Mouse (Mus musculus) CH12.LX (cell line): ENCODE results near the gene Hist1h4c. TPM values are rescaled to one million over a fixed set of nuclear protein-coding genes. Genes with fewer than 3 reads are reported as not detected.
A peak's percentile ranks its signal among the peaks of the same experiment; 100 is the strongest.

ENCODE experiments used
- DNase-seq: peaks from one replicate; pipeline ENCODE4 v3.0.0-alpha.2; 2013; ENCODE audit errors: extremely low read depth
- H3K27ac ChIP-seq: 2 replicates; pipeline ENCODE4 v1.5.1; 2012; ENCODE audit warnings: low read depth, mild to moderate bottlenecking, control low read depth, moderate library complexity; ENCODE audit not compliant: insufficient read depth
- H3K27me3 ChIP-seq: replicated peaks from 2 replicates; pipeline ENCODE3; 2012; ENCODE audit warnings: inconsistent platforms
- H3K36me3 ChIP-seq, 2 experiments: replicated peaks in 1 of 2; 2 replicates each; pipeline versions ENCODE3 to v1.6.1; 2012; ENCODE audit warnings: inconsistent platforms in 1 of 2, low read length in 1 of 2, mild to moderate bottlenecking in 1 of 2, mixed read lengths in 1 of 2, moderate library complexity in 1 of 2; ENCODE audit not compliant: control insufficient read depth in 1 of 2, insufficient read depth in 1 of 2
- H3K4me1 ChIP-seq, 2 experiments: 2 replicates each; pipeline ENCODE4 v1.6.1; 2012; ENCODE audit warnings: inconsistent platforms in 1 of 2, moderate library complexity in 1 of 2; ENCODE audit not compliant: insufficient read depth in 2 of 2, control insufficient read depth in 1 of 2
- H3K4me2 ChIP-seq: 2 replicates; pipeline ENCODE4 v1.6.1; 2012; ENCODE audit warnings: low read depth, mild to moderate bottlenecking, control low read depth; ENCODE audit not compliant: poor library complexity, insufficient read depth, severe bottlenecking
- H3K4me3 ChIP-seq, 3 experiments: fragments of 150-350 bp in 1 of 3; sonication (generic) in 1 of 3; replicated peaks in 1 of 3; 2 replicates each; pipeline versions ENCODE3 to v1.5.1; 2011 to 2012; ENCODE audit warnings: low read depth in 2 of 3, low read length in 2 of 3, mild to moderate bottlenecking in 2 of 3, moderate library complexity in 2 of 3, control low read depth in 1 of 3, improper control_type of control experiment in 1 of 3, inconsistent platforms in 1 of 3, mixed read lengths in 1 of 3; ENCODE audit not compliant: poor library complexity in 1 of 3
- H3K79me2 ChIP-seq: replicated peaks from 2 replicates; pipeline ENCODE4 v1.6.1; 2012; ENCODE audit warnings: mild to moderate bottlenecking, moderate library complexity; ENCODE audit not compliant: control insufficient read depth, poor library complexity, insufficient read depth, severe bottlenecking; ENCODE audit errors: extremely low read depth
- H3K9ac ChIP-seq: 2 replicates; pipeline ENCODE4 v1.6.1; 2012; ENCODE audit warnings: low read depth, mild to moderate bottlenecking, control low read depth, moderate library complexity; ENCODE audit not compliant: insufficient read depth
- H3K9me3 ChIP-seq: replicated peaks from 2 replicates; pipeline ENCODE3; 2012; ENCODE audit warnings: low read length, inconsistent platforms, mixed read lengths
- BHLHE40 ChIP-seq: IDR thresholded peaks from 2 replicates; pipeline ENCODE4 v1.6.1; 2011; ENCODE audit warnings: mild to moderate bottlenecking, low read depth, low read length, improper control_type of control experiment
- CHD2 ChIP-seq: IDR thresholded peaks from 2 replicates; pipeline ENCODE4 v1.6.1; 2011; ENCODE audit warnings: low read length, improper control_type of control experiment
- CTCF ChIP-seq, 2 experiments: IDR thresholded peaks in 1 of 2; conservative IDR thresholded peaks in 1 of 2; 2 replicates each; pipeline ENCODE4 v1.5.1; 2011 to 2012; ENCODE audit warnings: low read depth in 2 of 2, low read length in 2 of 2, improper control_type of control experiment in 1 of 2, inconsistent platforms in 1 of 2, mild to moderate bottlenecking in 1 of 2, moderate library complexity in 1 of 2
- E2F4 ChIP-seq: IDR thresholded peaks from 2 replicates; pipeline ENCODE4 v1.6.1; 2011; ENCODE audit warnings: low read depth, low read length, improper control_type of control experiment; ENCODE audit not compliant: insufficient replicate concordance
- EP300 ChIP-seq: IDR thresholded peaks from 2 replicates; pipeline ENCODE4 v1.6.1; 2011; ENCODE audit warnings: low read length, improper control_type of control experiment
- ETS1 ChIP-seq: conservative IDR thresholded peaks from 2 replicates; pipeline ENCODE4 v1.6.1; 2012; ENCODE audit warnings: low read depth, mild to moderate bottlenecking, inconsistent platforms, low read length, improper control_type of control experiment, moderate library complexity
- GABPA ChIP-seq: IDR thresholded peaks from 2 replicates; pipeline ENCODE4 v1.6.1; 2012; ENCODE audit warnings: low read depth, low read length, improper control_type of control experiment, inconsistent platforms; ENCODE audit not compliant: insufficient replicate concordance
- HCFC1 ChIP-seq: IDR thresholded peaks from 2 replicates; pipeline ENCODE4 v1.6.1; 2012; ENCODE audit warnings: low read depth, mild to moderate bottlenecking, inconsistent platforms, low read length, improper control_type of control experiment
- JUN ChIP-seq: IDR thresholded peaks from 2 replicates; pipeline ENCODE4 v1.6.1; 2011; ENCODE audit warnings: low read depth, mild to moderate bottlenecking, low read length, improper control_type of control experiment, moderate library complexity; ENCODE audit not compliant: insufficient read depth
- JUND ChIP-seq: conservative IDR thresholded peaks from 2 replicates; pipeline ENCODE4 v1.6.1; 2011; ENCODE audit warnings: low read depth, low read length, improper control_type of control experiment
- KAT2A ChIP-seq: IDR thresholded peaks from 2 replicates; pipeline ENCODE4 v1.6.1; 2012; ENCODE audit warnings: low read length, improper control_type of control experiment, inconsistent platforms; ENCODE audit not compliant: insufficient replicate concordance
- MAFK ChIP-seq: IDR thresholded peaks from 2 replicates; pipeline ENCODE4 v1.6.1; 2011; ENCODE audit warnings: low read length, improper control_type of control experiment; ENCODE audit not compliant: insufficient replicate concordance
- MAX ChIP-seq: IDR thresholded peaks from 2 replicates; pipeline ENCODE4 v1.6.1; 2011; ENCODE audit warnings: low read length, improper control_type of control experiment
- MAZ ChIP-seq: IDR thresholded peaks from 2 replicates; pipeline ENCODE4 v1.6.1; 2012; ENCODE audit warnings: low read depth, mild to moderate bottlenecking, inconsistent platforms, low read length, improper control_type of control experiment, moderate library complexity
- MEF2A ChIP-seq: IDR thresholded peaks from 2 replicates; pipeline ENCODE4 v1.6.1; 2014; ENCODE audit warnings: low read depth, mild to moderate bottlenecking, inconsistent platforms, low read length, improper control_type of control experiment, borderline replicate concordance
- MXI1 ChIP-seq: IDR thresholded peaks from 2 replicates; pipeline ENCODE4 v1.6.1; 2011; ENCODE audit warnings: mild to moderate bottlenecking, low read depth, low read length, improper control_type of control experiment
- NELFE ChIP-seq: IDR thresholded peaks from 2 replicates; pipeline ENCODE4 v1.6.1; 2011; ENCODE audit warnings: low read depth, low read length, improper control_type of control experiment
- NRF1 ChIP-seq: IDR thresholded peaks from 2 replicates; pipeline ENCODE4 v1.6.1; 2014; ENCODE audit warnings: low read depth, mild to moderate bottlenecking, inconsistent platforms, low read length, improper control_type of control experiment, moderate library complexity
- PAX5 ChIP-seq: IDR thresholded peaks from 2 replicates; pipeline ENCODE4 v1.6.1; 2012; ENCODE audit warnings: low read length, inconsistent platforms, mixed read lengths
- POLR2AphosphoS2 ChIP-seq: IDR thresholded peaks from 2 replicates; pipeline ENCODE4 v1.6.1; 2011; ENCODE audit warnings: low read depth, low read length, improper control_type of control experiment
- RAD21 ChIP-seq: IDR thresholded peaks from 2 replicates; pipeline ENCODE4 v1.6.1; 2011; ENCODE audit warnings: low read depth, mild to moderate bottlenecking, low read length, improper control_type of control experiment, moderate library complexity
- RCOR1 ChIP-seq: conservative IDR thresholded peaks from 2 replicates; pipeline ENCODE4 v1.6.1; 2012; ENCODE audit warnings: low read depth, mild to moderate bottlenecking, inconsistent platforms, low read length, improper control_type of control experiment
- SIN3A ChIP-seq: IDR thresholded peaks from 2 replicates; pipeline ENCODE4 v1.6.1; 2012; ENCODE audit warnings: low read length, improper control_type of control experiment, inconsistent platforms
- SMC3 ChIP-seq: IDR thresholded peaks from 2 replicates; pipeline ENCODE4 v1.6.1; 2011; ENCODE audit warnings: low read depth, low read length, improper control_type of control experiment
- TBP ChIP-seq: conservative IDR thresholded peaks from 2 replicates; pipeline ENCODE4 v1.6.1; 2011; ENCODE audit warnings: low read depth, low read length, improper control_type of control experiment
- UBTF ChIP-seq: IDR thresholded peaks from 2 replicates; pipeline ENCODE4 v1.6.1; 2012; ENCODE audit warnings: low read depth, mild to moderate bottlenecking, inconsistent platforms, low read length, improper control_type of control experiment, moderate library complexity
- USF1 ChIP-seq: IDR thresholded peaks from 2 replicates; pipeline ENCODE4 v1.6.1; 2014; ENCODE audit warnings: low read depth, mild to moderate bottlenecking, inconsistent platforms, low read length, improper control_type of control experiment
- USF2 ChIP-seq: conservative IDR thresholded peaks from 2 replicates; pipeline ENCODE4 v1.6.1; 2011; ENCODE audit warnings: low read depth, low read length, improper control_type of control experiment
- ZKSCAN1 ChIP-seq: IDR thresholded peaks from 2 replicates; pipeline ENCODE4 v1.6.1; 2012; ENCODE audit warnings: low read depth, inconsistent platforms, low read length, improper control_type of control experiment, borderline replicate concordance
- ZMIZ1 ChIP-seq: IDR thresholded peaks from 2 replicates; pipeline ENCODE4 v1.6.1; 2012; ENCODE audit warnings: low read depth, mild to moderate bottlenecking, inconsistent platforms, low read length, improper control_type of control experiment
- dilution Hi-C: fragments of 300-500 bp; cut with MboI; formaldehyde crosslinking; loops from 2 replicates; pipeline ENCODE4 v1.14.3; 2020; ENCODE audit warnings: low sequenced_read_pairs; ENCODE audit not compliant: extremely low pct_unique_long_range_greater_than_20kb, extremely low pct_ligation_motif_present
- in situ Hi-C: fragments of 300-500 bp; cut with MboI; formaldehyde crosslinking; loops from 3 replicates; pipeline ENCODE4 v1.14.3; 2019; ENCODE audit warnings: low sequenced_read_pairs, low pct_ligation_motif_present, low pct_unique_long_range_greater_than_20kb, mixed read lengths
- polyA plus RNA-seq: library from polyadenylated mRNA; unstranded; fragments of >175 nt; gene quantifications from 2 replicates; pipeline ENCODE4 v1.2.1, GENCODE M21; 2012; ENCODE audit warnings: low read depth; ENCODE audit not compliant: insufficient read length
- total RNA-seq, 2 experiments: library from RNA; depleted of rRNA; stranded (reverse); fragments of 300-350 nt in 1 of 2; fragments of >200 nt in 1 of 2; gene quantifications; 2 replicates each; pipeline ENCODE4 v1.2.3; 2012 to 2014

The Hist1h4c gene
- total and polyA plus RNA-seq, 3 experiments, result 1.2 to 1,374 (median 6.9) TPM

- H3K79me2 ChIP-seq, result no peaks in the 10 kb centered on the region
- H3K4me3 ChIP-seq, result peak overlapping the region; percentile 54 to 74 (median 54)
- in situ Hi-C loops, result no loop called here
- peak overlapping the region; percentile 95 for H3K27ac ChIP-seq
- peaks cover 3 to 29% of the 10 kb centered on the region in 2 experiments; a peak in 3 of 4 replicates for H3K4me1 ChIP-seq
- peak overlapping the region; percentile 100 for H3K9ac ChIP-seq
- peak overlapping the region; percentile 84 for H3K4me2 ChIP-seq
- no peak for DNase-seq
- no peaks in the 10 kb centered on the region for H3K36me3 ChIP-seq
- TF ChIP-seq BHLHE40 (no peak), NELFE (peak; percentile 11; the same call in 1 of the 2 replicates)
- H3K27me3 ChIP-seq, result no peaks in the 10 kb centered on the region
- dilution Hi-C loops, result loop anchor here (10.0 kb wide), 1 partner anchor 46 kb away; the partner anchor contains the start of genes Hist1h1t and Hist1h4c
- H3K9me3 ChIP-seq, result no peaks in the 10 kb centered on the region
These were observed 42.1 kb upstream of the Hist1h4c start for GRCm38 (mm10) chr13:23740256-23740840.

- Histone ChIP-seq H3K9me3 (no peaks in the 10 kb centered on the region), H3K36me3 (no peaks in the 10 kb centered on the region), H3K79me2 (no peaks in the 10 kb centered on the region), H3K27me3 (no peaks in the 10 kb centered on the region), H3K9ac (peak overlapping the region; percentile 100), H3K4me2 (peak overlapping the region; percentile 84; the same call in 1 of the 2 replicates), H3K4me3 (peak overlapping the region; percentile 54 to 74 (median 54)), H3K4me1 (peaks cover 3 to 29% of the 10 kb centered on the region in 2 experiments; a peak in 3 of 4 replicates), H3K27ac (peak overlapping the region; percentile 95)
- in situ Hi-C loops, result loop anchor here (5.0 kb wide), 1 partner anchor 38 kb away; no protein-coding TSS in a partner anchor
- no peak for DNase-seq
- dilution Hi-C loops, result loop anchor here (10.0 kb wide), 1 partner anchor 45 kb away; the partner anchor contains the start of genes Hist1h1t and Hist1h4c
- TF ChIP-seq RAD21, result no peak
- TF ChIP-seq POLR2AphosphoS2, result peak; percentile 31; the same call in 1 of the 2 replicates
- TF ChIP-seq CHD2, result no peak; the same call in none of the 2 replicates
- 0 out of 2 replicates have a peak, but pooled peaks have one; percentile 4 for TF ChIP-seq KAT2A
- TF ChIP-seq BHLHE40, result peak; percentile 36; the same call in 1 of the 2 replicates
- no peak; the same call in 1 of the 2 replicates for TF ChIP-seq NELFE
- no peak; the same call in 1 of the 2 replicates for TF ChIP-seq SMC3
- TF ChIP-seq NRF1, result no peak; the same call in 1 of the 2 replicates
- 0 out of 2 replicates have a peak, but pooled peaks have one; percentile 56 for TF ChIP-seq TBP
- no peak for TF ChIP-seq MAZ
- no peak for TF ChIP-seq JUND
- TF ChIP-seq MEF2A, result peak; percentile 22; the same call in 1 of the 2 replicates
- TF ChIP-seq USF2, result 0 out of 2 replicates have a peak, but pooled peaks have one; percentile 4
- TF ChIP-seq MAFK, result 0 out of 2 replicates have a peak, but pooled peaks have one; percentile 11
- TF ChIP-seq GABPA, result no peak
- no peak for TF ChIP-seq EP300
- no peak for TF ChIP-seq PAX5
- TF ChIP-seq MXI1, result no peak; the same call in 1 of the 2 replicates
- peak; percentile 12; the same call in 1 of the 2 replicates for TF ChIP-seq RCOR1
- no peak for TF ChIP-seq JUN
- 0 out of 2 replicates have a peak, but pooled peaks have one; percentile 85 for TF ChIP-seq E2F4
- no peak for TF ChIP-seq USF1
- TF ChIP-seq ZMIZ1, result no peak
- TF ChIP-seq MAX, result no peak
- no peak; the same call in none of the 2 replicates for TF ChIP-seq HCFC1
- TF ChIP-seq UBTF, result no peak
- TF ChIP-seq CTCF (conservative IDR thresholded peaks at IDR 0.05 in 1 of 2, IDR thresholded peaks at IDR 0.05 in 1 of 2; ENCODE audit: low read depth in 2 of 2, low read length in 2 of 2), result no peak
- TF ChIP-seq ETS1, result peak; percentile 9; the same call in 1 of the 2 replicates
- no peak for TF ChIP-seq ZKSCAN1
- peak; percentile 5; the same call in 1 of the 2 replicates for TF ChIP-seq SIN3A
These were observed 41.6 kb upstream of the Hist1h4c start for GRCm38 (mm10) chr13:23739922-23740252.
